Mouse (Mus musculus) 3134 (cell line): Measurements from ENCODE around the gene Pnma1.

Source experiments
- DNase-seq: peaks from one replicate; pipeline ENCODE4 v3.0.0-alpha.2; 2011; ENCODE audit warnings: low spot score; ENCODE audit not compliant: insufficient read length; ENCODE audit errors: extremely low read depth

Gene Pnma1

DNA sequence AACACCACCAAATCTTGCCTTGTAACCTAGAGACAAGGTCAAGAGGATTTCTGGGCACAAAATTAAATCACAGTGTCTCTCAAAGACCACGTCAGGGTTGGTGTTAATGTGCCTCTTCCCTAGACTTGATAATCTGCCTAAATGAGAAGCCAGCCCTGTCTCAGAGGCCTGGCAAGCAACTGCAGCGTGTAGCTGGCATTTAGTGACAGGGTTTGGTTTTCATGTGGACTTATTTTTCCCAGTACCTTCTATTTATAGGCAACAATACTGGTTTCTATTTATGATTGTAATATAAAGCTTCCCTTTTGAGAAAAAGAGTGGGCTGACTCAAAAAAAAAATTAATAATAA lies 7.2 kb upstream of the Pnma1 start:
- no peak for DNase-seq

DNA sequence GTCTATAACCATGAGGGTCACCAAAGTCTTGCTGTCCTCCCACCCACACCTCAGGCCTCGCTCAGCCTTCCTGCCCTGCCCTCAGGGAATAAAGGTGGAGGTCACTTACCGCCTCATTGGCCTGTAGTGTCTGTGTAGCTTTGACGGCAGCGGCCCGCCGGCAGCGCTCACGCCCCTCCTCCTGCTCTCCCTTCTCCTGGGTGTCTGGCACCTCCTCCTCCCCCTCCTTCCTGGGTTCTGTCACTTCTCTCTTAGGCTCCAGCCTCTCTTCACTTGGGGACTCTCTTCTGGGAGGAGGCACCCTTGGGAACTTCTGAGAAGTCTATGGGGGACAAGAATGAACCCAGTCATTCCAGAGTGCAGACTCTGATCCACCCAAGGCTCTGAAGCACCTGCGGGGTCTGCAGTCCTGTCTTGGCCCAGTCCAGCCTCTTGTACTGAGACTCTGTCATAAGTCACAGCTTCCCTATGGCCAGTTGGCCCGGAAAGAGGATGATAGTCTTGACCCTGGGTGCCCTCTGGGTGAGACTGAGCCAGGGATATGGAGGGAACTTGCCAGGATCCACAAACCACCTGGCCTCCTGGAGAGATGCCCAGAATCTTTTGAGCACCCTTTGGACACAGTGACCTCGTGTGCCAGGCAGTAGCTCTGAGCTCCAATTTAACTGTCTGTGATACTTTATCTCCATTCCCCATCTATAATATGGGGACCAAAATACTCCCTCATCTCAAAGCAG lies 6.7 kb upstream of the Pnma1 start:
- DNase-seq: no peak

DNA sequence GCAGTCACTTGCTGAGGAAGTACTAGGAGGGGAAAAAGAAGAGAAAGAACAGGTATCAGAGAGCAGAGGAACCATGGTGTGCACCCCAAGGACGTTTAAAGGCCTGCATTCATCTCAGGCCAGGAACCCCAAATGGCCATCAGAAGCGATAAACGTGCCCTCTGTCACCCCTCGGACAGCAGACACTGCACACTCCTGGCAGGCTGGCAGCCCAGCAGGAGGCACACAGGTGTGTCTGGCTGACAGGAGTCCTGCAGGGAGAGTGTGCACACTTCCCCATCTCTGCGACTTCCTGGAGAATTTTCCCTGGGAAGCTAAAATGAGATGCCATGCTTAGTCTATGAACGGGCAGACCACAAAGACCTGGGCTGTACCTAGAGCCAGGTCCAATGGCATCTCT lies 5.1 kb upstream of the Pnma1 start:
- no peak for DNase-seq

DNA sequence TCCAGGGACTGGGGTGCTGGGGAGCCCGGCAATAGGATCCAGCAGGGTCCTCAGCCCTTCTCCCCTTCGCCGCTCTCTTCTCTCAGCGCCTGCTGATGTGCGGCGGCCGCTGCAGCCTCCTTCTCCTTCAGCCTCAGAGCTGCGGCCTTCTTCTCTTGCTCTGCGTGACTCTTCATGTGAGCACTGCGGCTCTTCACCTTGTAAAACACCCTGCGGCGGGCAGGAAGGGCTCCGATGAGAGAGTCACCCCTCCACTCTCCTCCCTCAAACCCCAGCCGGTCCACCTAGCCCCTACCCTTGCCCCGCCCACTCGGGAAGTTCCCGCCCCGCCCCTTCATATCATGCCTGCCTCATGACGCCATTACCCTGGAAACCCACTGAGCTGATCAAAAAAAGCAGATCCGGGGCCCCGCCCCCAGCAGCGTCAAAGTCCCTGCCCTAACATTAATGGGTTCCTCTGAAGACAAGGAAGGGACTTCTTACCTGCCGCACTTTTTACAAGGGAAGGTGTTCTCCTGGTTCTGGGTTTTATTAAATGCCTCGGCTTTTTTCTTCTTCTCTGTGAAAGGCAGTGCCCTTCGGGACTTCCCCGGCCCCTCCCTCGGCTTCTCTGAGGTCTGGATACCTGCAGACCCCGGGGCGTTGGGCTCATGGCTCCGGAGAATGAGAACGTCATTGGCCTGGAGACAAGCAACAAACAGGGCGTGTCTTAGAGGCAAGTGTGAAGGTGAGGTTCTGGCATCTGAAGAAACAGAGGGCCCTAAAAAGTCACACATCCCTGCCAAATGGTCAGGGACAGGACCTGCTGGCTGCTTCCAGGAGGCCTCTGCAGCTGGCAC lies 4.3 kb upstream of the Pnma1 start:
- no peak for DNase-seq

DNA sequence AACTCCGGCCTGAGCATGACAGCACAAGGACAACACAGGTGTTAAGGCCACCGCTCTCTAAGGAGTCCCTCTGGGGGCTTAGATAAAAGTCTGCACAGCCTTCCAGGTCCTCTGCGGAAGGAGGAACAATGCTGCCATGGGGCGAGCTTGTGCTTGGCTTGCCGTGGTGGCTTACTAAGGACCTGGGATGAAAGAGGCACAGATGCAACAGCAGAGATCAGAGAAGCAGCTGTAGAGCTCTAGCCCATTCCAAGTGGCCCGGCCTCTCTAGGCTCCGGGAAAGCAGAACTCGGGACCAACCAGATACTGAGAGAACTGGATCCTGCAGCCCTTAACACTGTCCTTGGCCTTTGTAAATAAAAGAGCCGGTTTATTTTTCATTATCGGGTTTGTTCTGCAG lies 3.6 kb upstream of the Pnma1 start:
- DNase-seq: no peak

DNA sequence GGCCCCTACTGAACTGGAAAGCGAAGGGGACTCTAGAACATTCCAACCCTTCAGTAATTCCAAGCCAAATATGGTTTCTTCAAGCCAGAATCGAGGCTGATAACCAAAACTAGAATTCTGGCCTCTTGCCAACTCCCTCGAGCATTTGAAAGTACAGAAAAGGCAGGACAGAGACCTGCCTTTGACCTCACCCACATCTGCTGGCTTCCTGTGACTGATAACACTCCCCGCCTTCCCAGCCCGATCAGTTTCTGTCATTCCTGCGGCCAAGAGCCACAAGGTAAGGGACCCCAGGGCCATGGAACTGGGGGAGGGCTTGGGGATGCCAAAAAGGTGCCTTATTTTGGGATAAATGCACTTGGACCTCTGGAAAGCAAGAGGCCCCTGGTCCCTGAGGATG lies 2.7 kb upstream of the Pnma1 start:
- no peak for DNase-seq

DNA sequence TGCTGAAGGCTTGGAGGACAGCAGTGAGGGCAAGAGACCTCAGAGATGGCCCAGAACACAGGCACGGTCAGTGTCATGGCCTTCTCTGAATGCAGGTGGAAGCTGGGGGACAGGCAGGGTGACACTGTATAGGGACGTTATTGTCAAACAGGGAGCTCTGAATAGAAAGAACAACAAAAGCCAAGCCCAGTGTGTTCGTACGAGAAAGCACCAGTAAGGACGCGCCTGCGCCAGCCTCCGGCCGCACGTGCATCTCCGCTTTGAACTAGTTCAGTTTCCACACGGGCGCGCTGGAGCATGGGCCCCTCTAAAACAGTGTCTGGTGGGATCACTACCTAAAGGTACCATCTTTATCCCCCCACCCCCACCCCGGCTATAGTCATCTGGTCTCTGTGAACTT lies 1.7 kb upstream of the Pnma1 start:
- DNase-seq: no peak

DNA sequence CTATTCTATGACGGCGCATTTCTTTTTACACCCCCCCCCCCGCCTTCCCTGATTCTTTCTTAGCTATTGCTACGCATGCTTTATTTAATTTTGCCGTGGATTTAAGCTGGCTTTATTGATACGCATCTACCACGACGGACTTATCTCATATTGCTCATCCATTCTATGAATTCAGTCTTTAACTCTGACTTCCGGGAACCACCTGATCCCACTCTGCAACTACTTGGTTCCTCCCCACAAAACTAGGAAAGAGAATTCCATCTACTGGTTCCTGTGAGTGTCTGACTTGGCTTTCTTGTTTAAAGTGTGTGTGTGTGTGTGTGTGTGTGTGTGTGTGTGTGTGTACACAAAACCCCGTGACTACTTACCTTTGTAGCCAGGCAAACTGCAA lies 328 bp upstream of the Pnma1 start:
- no peak for DNase-seq

DNA sequence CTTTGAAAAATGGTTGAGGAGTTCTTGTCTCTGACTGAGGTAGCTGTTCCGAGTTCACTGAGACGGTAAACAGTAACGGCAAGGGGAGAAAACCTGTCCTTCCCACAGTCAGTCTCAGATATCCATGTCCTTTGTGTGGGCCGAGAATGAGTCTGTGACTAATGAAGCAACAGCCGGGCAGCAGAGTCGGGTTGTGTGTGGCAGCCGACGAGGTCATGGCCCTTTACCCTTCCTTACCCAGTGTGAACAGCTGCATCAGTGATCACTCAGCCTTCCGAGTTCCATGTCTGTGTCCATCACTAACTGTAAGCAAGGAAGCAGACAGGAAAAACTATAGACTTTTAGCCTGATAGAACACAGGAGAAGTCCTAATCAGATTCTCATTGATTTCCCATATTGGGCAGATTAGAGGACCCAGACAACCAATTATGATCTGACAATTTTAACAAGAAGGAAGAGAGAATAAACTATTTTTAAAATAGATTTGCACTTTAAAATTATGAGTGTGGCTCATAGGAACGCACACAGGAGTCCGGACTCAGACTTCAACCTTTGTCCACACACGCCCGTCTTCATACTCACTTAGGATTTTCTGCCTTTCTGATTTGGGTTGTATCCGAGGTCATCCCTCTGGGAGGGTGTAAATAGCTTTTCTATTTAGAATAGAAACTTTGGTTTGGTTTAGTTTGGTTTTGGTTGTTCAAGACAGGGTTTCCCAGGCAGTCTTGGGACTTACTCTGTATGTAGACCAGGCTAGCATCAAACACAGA lies 5.8 kb downstream of the Pnma1 start:
- DNase-seq: no peak

DNA sequence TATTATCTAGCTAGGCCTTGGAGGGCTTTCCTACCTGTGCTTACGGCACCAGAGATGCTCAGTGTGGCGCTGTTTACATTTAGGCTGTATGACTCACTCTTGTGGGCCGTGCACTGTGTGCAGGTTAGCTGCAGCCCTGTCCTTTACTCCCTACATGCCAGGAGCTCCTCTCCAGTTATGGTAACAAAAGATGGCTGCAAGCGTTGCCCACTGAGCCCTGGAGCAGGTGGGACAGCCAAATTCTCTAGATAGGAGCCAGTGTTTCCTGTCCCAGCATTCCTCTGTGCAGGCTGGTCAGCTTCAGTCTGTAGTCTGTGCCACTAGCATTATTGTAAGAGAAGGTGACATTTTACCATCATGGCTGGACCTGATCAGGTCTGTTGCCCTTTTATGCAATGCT lies 7.0 kb downstream of the Pnma1 start:
- DNase-seq: no peak

DNA sequence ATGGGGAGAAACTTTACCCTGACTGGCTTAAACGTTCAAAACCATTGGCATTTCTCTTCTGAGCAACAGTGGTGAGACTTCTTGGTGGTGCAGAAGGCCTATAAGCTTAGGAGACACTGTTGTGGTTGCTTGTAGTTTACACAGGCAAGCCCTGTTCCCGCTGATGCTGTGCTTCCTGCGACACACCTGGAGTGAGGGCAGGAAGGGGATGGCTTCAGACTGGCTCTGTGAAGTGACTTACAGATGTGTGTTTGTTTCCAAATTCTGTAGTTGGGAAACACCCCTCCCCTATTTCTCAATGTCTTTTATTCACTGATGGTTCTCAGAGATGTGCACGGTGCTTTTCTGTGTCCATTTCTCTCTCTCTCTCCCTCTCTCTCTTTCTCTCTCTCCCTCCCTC lies 8.2 kb downstream of the Pnma1 start:
- DNase-seq: no peak

DNA sequence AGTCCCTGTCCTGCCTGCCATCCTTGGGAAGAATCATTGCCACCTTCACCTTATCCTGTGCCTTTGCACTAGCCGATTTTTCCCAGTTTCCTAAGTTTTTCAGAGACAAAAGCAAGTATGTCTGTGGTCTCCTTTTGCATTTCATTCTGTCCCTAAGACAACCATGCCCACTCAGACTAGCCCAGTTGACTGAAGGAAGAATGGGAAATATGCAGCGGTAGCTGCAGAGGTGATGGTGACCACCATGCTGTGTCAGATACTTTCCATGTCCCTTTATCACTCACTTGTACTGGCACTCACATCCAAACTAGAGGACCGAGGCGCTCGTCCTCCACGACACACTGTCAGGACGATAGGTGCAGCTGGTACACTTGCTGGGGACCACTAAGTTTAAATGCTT lies 11.2 kb downstream of the Pnma1 start:
- no peak for DNase-seq

DNA sequence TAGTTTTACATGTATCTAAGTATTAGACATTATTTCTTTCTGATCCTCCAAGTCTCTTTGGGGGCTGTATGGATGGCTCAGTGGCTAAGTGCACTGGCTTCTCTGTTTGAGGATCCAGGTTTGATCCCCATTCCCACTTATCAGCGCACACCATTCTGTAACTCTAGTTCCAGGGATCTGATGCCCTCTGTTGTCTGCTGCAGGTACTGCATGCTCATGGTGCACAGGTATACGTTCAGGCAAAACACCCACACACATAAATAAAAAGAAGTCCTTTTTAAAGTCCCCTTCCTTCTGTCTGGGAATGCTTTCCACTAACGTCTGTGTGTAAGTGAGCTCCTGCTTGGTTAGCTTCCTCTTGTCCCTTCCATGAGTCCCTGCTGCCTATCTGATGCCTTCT lies 16.0 kb downstream of the Pnma1 start:
- DNase-seq: no peak

DNA sequence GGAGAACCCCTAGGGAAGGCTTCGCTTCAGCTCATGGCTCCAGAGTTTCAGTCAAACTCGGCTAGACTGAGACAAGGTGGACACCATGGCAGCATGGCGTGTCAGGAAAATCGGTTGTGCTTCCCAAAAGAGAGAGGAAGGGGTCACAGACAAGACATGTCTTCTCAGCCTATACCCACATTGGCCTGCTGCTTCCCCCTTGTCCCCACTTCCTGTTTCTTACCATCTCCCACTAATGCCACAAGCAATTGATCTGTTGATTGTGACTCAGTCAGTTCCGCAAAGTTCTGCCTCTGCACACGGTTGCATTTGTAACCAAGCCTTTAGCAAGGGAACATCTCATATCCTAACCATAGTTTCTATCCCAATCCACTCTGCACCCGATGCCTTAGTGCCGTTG lies 18.4 kb downstream of the Pnma1 start:
- DNase-seq: no peak

DNA sequence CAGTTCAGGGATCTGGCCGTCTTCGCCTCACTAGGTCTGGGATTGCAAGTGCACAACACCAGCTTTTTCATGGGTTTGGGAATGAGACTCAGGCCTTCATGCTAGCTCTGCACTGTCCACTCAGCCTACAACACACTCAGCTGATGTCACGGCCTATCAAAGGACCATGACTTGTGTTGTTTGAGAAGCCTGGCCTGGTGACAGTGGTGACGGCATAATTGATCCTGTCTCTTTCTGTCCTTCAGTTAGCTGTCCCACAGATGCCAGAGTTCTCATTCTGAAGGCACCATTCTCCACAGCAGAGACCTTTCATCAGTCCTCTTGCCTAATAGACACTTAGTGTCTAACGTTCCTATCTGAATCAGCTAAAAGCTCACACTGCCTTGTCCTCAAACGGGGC lies 19.7 kb downstream of the Pnma1 start:
- no peak for DNase-seq

DNA sequence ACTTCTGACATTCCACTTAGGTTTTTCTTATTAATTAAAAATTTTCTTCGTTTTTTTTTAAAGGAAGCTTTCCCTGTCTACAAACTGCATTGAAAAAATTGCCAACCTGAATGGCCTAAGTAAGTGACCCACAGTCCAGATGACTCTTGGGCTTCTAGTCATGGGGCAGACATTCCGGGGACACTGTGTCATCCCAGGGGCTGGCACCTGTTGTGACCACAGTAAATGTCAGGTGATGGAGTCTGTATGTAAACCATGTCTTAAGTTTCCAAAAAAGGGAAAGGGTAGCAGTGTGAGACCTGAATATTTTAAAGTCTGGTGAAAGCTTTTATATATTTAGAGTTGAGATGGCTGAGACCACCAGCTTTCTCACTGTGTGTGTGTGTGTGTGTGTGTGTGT lies 21.4 kb downstream of the Pnma1 start:
- DNase-seq: peak; percentile 62

DNA sequence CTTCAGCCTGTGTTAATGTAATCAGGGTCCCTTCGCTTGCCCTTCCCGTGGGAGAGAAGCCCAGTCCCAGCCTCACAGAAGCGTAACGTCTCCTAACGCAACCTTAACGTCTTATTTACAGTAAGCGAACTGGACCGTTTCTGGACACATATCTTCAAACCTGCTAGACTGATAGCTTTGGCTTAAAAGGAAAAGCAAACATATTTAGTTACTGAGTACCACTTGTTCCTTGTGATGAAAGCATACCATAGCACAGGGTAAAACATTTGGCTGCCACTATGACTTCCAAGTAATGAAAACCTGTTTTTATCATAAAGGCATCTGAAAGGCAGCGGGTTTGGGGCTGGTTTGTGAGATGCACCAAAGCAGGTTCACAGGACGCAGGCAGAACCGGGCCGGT lies 22.4 kb downstream of the Pnma1 start:
- DNase-seq: no peak

DNA sequence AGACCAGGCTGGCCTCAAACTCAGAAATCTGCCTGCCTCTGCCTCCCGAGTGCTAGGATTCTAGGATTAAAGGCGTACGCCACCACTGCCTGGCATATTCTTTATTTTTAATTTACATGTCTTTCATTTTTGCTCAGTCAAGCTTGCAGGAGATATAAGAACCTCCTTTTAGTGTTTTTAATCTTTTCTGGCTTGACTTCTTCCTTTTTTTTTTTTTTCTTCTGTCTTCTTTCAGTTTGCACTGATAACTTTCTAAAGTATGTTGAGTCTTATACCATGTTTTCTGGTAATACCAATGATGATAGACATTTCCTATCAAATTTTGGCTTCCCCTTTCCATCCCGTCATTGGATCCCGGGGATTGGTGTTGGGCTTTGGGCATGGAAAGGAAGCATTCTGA lies 28.7 kb downstream of the Pnma1 start:
- no peak for DNase-seq

DNA sequence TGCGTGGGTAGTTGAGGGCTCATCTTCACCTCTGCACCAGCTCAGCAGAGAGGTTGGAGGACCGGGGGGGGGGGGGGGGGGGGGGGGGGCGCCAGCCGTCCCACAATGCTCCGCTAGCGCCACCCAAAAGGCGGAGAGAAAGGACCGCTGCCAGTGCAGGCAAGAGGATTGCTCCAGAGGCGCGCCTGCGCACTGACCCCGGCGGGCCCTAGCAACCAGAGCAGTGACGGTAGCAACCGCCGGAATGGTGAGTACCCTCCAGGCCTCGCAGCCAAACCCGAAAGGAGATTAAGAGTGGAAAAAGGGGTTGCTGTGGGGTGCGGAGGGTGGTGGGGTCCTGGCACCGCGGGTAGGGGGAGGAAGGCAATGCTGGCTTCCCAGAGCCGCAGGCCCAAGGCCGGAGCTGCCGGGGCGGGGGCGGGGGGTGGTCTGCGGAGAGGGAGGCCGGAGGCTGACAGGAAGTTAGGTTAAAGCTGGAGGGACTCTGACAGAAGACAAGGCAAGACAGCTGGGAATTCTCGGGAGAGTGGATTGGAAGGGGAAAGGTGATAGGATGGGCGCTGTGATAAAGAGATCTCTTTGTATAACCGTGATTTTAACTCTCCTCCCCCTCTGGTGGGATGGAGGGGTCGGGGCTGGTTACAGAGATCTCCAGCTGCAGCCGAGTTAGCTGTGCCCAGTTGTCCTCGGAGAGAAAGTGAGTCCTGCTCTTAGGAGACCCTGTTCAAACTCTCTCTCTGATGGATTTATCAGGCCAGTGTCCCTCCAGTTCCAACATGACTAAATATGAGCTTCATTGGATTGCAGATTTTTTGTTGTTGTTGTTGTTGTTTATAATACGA lies 33.9 kb downstream of the Pnma1 start, which contains the start of gene Dnal1:
Dnal1 (plus strand) TSS at position 214 of the 842 bp plus-strand sequence.
- DNase-seq: peak; percentile 85

DNA sequence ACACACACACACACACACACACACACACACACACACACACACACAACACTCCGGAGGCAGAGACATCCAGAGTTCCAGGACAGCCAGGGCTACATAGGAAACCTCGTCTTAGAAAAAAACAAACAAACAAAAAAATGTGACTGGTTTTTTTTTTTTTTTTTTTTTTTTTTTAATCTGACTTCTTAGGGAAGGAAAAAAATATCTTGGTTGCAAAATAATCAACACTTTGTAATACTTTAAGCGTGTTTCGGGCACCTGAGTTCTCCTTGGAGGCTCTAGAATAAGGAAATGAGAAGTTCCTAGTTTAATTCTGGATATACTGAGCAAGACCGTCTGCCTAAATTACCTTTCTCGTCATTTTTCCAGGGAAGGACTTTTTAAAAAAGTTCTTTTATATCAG lies 34.6 kb downstream of the Pnma1 start:
- no peak for DNase-seq

DNA sequence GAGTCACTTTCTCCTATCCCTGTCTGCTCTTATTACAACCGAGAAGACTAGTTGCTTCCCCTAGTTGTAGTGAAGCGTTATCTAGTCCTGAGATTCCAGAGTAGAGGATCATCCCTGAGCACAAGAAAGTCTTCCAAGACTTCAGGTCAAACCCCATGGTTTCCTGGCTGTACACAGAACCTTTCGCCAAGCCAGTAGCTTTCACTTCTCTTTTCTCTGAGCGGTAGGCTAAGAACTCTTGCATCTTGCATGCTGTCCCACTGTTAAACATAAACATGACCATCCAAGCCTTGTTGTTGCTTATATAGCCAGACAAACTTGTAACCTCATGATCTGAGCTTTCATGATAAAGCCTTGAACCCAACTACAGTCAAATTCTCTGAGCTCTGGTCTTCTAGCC lies 37.5 kb downstream of the Pnma1 start:
- DNase-seq: no peak
